Mouse (Mus musculus) MEL (cell line): ENCODE data around the gene Myo15b.

Experiments used
- CTCF ChIP-seq, 3 experiments: IDR thresholded peaks in 2 of 3; conservative IDR thresholded peaks in 1 of 3; 2 replicates each; pipeline ENCODE4 v1.5.1; 2011 to 2012; ENCODE audit warnings: low read length in 3 of 3, low read depth in 2 of 3, mild to moderate bottlenecking in 2 of 3, improper control_type of control experiment in 1 of 3, inconsistent platforms in 1 of 3, mixed read lengths in 1 of 3, moderate library complexity in 1 of 3; ENCODE audit not compliant: control insufficient read depth in 1 of 3, insufficient read depth in 1 of 3, poor library complexity in 1 of 3, severe bottlenecking in 1 of 3
- KAT2A ChIP-seq: conservative IDR thresholded peaks from 2 replicates; pipeline ENCODE4 v1.6.1; 2012; ENCODE audit warnings: low read depth, low read length, improper control_type of control experiment, inconsistent platforms
- POLR2AphosphoS5 ChIP-seq: IDR thresholded peaks from 2 replicates; pipeline ENCODE4 v1.6.1; 2012; ENCODE audit warnings: low read depth, borderline replicate concordance, mild to moderate bottlenecking, inconsistent platforms, low read length, moderate library complexity, mixed read lengths

GRCm38 (mm10) chr11:115863895-115864294 is 5.7 kb downstream of the Myo15b start:
- TF ChIP-seq CTCF (IDR thresholded peaks at IDR 0.05 in 2 of 3, conservative IDR thresholded peaks at IDR 0.05 in 1 of 3; ENCODE audit: control insufficient read depth in 1 of 3, insufficient read depth in 1 of 3, low read depth in 2 of 3, low read length in 3 of 3, poor library complexity in 1 of 3, severe bottlenecking in 1 of 3) (peak; percentile 16 to 49 (median 19); a peak in 4 of 6 replicates), KAT2A (no peak), POLR2AphosphoS5 (no peak)
